Mouse (Mus musculus) mouse embryonic stem cell (cell line): Measurements from ENCODE around the gene Naif1.

Source experiments
- in situ Hi-C, 2 experiments: fragments of 300-500 bp; cut with MboI; formaldehyde crosslinking; loops; 1 replicate in 1 of 2; 3 replicates in 1 of 2; pipeline ENCODE4 v1.14.3; 2019 to 2020; ENCODE audit warnings: low sequenced_read_pairs in 2 of 2, low pct_unique_long_range_greater_than_20kb in 1 of 2, mixed read lengths in 1 of 2; ENCODE audit not compliant: unreplicated experiment in 1 of 2

Gene Naif1

DNA sequence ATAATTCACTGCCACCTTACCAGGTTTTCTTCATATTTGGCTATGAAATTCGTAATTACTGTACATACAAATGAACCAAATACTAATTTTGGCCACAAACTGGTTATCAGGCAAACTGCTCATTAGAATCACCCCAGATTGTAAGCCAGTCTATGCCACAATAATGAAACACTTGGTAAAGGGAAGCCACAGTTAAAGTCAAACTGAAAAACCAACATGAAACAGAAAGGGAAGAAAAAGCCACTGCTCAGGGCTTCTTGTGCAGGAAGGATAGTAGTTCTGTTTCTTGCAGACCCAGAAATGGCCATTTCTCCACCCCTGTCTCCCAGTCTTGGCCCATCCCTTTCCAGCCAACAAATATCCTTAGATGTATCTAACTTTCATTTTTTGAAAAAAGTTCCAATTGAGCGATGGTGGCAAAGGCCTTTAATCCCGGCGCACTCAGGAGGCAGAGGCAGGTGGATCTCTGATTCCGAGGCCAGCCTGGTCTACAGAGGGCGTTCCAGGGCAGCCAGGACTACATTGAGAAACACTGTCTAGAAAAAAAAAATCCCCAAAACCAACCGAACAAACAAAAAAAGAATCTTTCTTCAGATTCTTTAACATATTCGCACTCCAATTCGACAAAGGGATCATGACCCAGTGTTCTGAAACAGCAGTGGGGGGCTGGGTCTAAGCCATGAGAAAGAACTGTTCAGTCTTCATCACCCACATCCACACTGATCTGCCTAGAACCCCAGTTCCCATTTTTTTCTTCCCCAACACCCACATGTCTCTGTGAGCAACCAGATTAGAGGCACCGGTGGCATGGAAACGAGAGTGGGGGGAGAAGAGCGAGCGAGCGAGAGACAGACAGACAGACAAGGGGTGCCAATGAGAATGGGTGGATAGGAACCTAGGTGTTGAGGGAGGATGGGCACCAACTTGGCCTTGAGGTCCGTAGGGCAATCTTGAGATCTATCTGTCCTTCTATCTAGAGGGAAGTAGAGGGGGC lies at the start of gene Naif1:
Gene Naif1 (plus strand): TSS at position 697 of the 994 bp plus-strand sequence.
- in situ Hi-C loops, result no loop called here

DNA sequence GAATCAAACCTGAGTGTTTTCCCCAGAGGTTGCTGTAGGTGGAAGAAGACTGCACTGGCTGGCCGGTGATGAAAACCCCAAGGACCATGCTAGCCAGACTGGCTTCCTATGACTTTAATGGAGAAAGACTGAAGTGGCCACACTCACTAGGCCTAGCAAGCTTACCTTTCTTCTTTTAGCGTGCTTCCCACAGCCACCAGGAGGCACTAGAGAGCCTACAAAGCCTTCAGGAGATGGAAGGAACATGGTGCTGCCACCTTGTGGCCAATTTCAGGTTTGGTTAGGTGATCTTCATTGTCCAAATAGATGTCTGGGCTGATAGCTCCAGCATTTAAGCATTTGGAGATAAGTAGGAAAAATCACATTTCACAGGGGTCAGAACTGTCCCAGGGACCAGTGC lies 45.6 kb upstream of the Naif1 start:
- in situ Hi-C loops, result loop anchor here (5.0 to 10.0 kb wide), 3 partner anchors 80 to 163 kb away; no protein-coding TSS in a partner anchor

DNA sequence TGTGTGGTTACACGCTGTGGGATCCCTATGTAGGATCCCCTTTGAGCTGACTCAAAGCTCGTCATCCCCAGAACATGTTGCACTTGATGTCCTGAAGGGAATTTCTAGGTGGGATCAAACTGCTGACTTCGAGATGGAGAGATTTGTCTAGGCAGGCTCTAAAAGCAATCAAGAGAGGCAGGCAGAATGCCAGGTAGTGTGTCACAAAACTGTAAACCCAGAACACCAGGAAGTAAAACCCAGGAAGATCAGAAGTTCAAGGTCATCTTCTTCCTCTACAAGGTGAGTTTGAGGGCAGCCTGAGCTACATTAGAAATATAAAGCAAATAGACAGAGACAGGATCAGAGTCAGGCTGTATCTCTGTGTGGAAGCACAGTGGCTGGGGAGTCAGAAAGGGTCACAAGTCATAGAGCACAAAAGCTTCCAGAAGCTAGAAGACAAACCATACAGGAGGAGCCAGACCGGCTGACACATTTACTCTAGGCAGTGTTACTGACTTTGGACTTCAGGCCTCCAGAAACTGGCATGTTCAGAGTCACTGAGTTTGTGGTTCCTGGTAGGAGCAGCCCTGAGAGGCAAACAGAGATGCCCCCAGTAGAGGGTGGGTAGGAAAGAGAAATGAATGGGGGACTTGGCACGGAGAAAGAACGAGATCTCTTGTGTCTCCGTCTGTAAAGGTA lies 43.0 kb upstream of the Naif1 start:
- in situ Hi-C loops, result loop anchor here in 1 of 2 experiments (10.0 kb wide), 1 partner anchor 78 kb away; no protein-coding TSS in a partner anchor

GRCm38 (mm10) chr2:32408429-32409424 lies 41.5 kb upstream of the Naif1 start:
- in situ Hi-C loops, result loop anchor here in 1 of 2 experiments (10.0 kb wide), 1 partner anchor 76 kb away; no protein-coding TSS in a partner anchor

DNA sequence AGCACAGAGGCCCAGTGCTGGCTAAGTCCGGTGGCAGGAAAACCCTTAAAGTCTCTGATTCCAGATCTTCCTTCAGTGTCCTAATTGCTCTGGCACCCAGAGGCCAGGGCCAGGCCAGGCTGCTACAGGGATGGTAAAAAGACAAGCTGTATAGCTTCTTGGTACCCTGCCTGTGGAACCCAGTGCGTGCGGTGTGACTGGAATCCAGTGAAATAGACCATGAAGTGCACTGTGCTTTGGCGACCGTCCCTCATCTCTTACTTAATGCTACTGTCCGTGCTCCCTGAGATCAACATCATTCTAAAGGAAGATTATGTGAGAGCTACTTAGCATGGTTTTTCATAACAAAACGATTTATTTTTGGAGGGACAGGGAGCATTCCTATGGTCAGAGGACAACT lies 38.9 kb upstream of the Naif1 start:
- in situ Hi-C loops, result no loop called here

GRCm38 (mm10) chr2:32412742-32413531 lies 37.3 kb upstream of the Naif1 start:
- in situ Hi-C loops, result no loop called here

DNA sequence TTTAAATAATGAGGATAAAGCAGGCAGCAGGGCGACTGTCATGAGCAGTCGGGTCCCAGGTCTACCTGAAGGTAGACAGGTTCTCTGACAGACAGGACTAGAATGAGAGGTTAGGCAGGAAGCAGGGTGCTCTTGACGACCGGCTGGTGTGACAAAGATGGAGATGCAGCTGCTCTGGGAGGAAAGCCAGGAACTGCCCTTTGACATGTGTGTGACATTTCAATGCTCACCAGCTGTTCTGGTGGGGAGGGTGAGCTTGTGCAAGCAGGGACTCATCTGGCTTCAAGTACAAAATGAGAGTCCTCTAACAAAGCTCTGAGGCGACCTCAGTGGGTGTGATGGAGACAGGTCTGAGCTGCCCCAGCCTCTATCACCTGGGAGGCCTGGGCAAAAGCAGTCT lies 36.3 kb upstream of the Naif1 start:
- in situ Hi-C loops, result no loop called here

DNA sequence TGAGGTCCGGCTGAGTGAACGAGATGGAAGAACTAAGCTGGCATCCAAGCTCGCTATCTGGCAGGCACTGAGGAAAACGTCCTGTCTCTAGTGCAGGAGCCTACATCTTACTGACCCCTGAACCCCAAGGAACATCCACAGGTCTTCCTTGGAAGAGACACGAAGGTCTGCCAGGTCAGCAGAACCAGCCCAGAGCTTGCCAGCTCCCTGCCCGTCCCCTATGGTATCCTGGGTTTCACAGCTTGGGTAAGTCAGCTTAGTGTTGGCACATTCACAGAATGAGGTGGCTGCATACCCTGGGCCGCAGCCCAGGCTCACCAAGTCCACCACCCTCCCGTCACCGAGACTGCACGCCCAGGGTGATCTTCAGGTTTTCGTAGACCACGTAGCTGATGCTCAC lies 34.5 kb upstream of the Naif1 start:
- in situ Hi-C loops, result no loop called here

DNA sequence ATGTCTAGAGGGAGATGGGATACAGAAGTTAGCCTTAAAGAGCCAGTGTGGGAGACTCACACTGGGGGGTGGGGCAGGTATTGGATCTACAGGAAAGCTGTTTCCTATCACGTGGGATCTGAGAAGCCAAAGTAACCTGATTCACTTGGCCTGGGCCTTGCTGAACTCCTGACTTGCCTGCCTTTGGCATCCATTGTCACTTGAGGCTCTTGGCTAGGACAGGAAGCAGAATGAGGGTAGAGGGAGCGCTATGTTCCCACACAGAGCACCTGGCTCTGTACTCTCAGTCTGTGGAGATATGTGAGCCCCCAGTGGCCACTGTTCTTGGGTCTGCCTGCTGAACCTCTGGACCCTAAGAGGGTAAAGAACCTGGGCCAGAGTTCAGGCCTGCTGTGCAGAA lies 33.7 kb upstream of the Naif1 start:
- in situ Hi-C loops, result no loop called here

GRCm38 (mm10) chr2:32417486-32417885 lies 32.8 kb upstream of the Naif1 start:
- in situ Hi-C loops, result no loop called here

DNA sequence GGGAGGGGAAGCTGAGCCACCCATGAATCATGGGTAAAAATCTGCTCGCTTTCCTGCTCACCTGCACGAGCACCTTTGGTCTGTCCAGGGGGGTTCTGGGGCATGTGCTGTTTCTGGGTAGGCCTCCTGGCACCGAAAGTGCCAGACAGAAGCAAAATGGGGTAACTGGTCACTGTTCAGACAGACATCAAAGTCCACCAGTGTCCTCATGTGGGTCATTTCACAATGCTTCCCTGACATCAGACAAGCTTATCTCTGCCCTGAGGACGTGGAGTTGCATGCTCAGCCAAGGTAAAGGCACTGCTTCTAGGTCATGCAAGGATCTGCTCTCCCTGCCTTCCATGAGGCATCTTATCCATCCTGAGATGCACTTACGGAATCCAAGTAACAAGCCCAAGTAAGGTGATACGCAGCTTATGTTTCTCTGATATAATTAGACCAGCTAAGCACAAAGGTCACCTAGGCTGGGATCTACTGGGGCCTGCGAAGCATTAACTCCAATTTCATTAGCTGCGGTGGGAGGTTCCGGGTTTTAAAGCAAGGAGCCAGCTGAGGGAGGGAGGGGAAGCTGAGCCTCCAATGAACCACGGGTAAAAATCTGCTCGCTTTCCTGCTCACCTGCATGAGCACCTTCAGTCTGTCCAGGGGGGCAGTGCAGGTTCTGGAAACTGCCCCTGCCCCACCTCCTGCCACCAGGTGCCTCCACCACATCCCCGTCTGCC lies 31.7 kb upstream of the Naif1 start:
- in situ Hi-C loops, result no loop called here

GRCm38 (mm10) chr2:32419359-32419758 lies 30.9 kb upstream of the Naif1 start:
- in situ Hi-C loops, result no loop called here

DNA sequence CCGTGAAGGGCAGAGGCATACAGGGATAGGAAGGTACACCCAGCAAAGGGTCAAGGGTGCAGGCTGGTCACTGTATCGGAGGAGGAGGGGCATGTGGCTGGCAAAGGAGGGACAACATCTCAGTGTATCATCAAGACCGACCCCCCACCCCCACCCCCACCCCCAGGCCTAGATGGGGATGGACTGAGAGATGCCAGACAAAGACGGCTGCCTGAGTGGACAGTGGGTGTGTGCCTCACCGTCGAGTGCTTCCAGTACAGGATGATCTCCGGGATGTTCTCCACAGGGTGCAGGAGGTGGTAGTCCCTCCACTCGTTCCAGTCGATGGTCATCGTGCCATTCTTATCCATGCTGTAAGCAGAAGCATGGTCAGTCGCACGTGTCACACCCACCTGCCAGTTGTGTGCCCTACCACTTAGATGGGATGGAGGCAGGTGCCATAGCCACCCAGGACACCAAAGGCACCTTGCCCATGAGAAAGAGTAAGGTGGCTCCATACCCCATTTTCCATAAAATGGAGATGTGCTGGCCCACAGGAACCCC lies 30.1 kb upstream of the Naif1 start:
- in situ Hi-C loops, result no loop called here

DNA sequence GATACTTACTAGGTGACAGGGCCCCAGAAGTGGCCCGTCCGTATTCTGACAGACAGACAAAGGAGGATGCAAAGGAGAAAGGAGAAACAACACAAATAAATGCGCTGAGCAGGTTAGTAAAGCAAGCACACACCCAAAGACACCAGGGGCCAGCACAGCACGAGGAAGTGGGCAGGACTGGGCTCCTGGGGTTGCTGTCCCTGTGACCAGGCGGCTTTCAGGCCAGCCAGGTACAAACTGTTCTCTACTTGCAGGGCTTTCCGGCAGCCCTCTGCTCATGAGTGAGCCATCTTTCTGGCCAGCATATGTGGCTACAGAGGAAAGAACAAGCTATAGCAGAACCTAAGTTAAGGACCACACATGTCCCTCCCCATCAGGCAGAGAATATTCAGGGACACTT lies 29.6 kb upstream of the Naif1 start:
- in situ Hi-C loops, result no loop called here

DNA sequence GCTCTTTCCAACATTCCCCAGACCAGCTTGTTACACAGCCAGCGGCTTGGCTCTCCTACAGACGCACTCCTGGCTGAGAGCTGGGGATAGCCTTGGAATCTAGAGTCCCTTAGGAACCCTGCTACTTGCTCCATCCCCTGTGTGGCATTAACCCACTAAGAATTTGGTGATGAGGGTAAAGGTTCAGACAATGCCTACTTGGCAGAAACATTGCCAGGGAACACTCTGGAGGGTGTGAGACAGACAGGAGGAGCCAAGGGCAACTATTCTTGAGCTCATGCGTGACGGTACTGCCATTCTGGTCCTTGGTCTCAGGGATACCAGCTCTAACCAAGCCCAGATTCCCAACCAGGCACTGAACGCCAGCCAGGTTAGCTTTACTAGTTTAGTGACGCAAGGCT lies 28.4 kb upstream of the Naif1 start:
- in situ Hi-C loops, result no loop called here

- in situ Hi-C loops, result no loop called here
Measured at GRCm38 (mm10) chr2:32423481-32424331, 26.6 kb upstream of the Naif1 start.
